Mouse (Mus musculus) kidney, adult 9 months (tissue): Measurements from ENCODE around the gene Nudt22.

Source experiments
- DNase-seq: peaks from one replicate; pipeline ENCODE4 v3.0.0; 2022

Gene Nudt22

GRCm38 (mm10) chr19:6996006-6996405, at the start of gene Nudt22, which contains the start of gene Trpt1:
TSS of gene Nudt22 (minus strand) at chr19:6996117.
TSS of gene Trpt1 (plus strand) at chr19:6996131.
- peak; percentile 96 for DNase-seq

GRCm38 (mm10) chr19:7044706-7045105, 48.8 kb upstream of the Nudt22 start:
- DNase-seq: no peak

DNA sequence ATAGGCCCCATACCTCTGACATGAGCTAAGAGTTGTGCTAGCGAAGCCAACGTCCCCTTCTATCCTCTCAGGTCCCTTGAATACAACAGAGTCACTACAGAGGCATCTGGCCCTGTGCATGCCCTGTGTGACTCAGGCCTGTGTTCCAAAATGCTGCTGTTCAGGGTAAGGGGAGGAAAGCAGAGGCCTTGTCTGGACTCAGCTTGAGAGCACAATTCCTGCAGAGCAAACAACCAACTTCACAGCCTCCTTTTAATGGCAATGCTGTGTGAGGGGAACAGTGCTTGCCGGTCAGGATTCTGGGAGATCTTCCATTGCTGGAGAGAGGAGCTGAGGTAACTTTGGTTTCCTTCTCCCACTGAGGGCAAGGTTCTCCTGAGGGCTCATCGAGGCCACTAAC, 48.4 kb upstream of the Nudt22 start:
- no peak for DNase-seq

GRCm38 (mm10) chr19:7041171-7041570, 45.3 kb upstream of the Nudt22 start:
- no peak for DNase-seq

DNA sequence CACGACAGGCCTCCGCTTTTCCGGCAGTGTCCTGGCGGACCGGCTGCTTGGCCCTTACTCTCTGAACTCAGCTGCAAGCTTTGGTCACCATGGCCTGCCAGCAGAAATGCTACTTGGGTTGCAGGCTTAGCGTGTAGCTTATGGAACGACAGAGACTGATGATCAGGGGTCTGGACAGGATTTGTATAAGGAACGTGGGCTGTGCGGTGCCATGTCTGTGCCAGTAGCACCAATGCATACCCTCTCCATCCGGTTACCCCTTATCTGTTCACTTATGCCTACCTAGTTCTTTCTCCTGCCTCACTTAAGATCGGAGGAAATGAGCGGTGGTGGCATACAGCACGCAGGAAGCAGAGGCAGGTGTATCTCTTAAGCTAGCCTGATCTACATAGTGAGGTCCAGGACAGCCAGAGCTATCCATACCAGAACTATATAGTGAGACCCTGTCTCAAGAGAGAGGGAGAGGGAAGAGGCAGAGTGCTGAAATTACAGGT, 44.8 kb upstream of the Nudt22 start:
- no peak for DNase-seq

DNA sequence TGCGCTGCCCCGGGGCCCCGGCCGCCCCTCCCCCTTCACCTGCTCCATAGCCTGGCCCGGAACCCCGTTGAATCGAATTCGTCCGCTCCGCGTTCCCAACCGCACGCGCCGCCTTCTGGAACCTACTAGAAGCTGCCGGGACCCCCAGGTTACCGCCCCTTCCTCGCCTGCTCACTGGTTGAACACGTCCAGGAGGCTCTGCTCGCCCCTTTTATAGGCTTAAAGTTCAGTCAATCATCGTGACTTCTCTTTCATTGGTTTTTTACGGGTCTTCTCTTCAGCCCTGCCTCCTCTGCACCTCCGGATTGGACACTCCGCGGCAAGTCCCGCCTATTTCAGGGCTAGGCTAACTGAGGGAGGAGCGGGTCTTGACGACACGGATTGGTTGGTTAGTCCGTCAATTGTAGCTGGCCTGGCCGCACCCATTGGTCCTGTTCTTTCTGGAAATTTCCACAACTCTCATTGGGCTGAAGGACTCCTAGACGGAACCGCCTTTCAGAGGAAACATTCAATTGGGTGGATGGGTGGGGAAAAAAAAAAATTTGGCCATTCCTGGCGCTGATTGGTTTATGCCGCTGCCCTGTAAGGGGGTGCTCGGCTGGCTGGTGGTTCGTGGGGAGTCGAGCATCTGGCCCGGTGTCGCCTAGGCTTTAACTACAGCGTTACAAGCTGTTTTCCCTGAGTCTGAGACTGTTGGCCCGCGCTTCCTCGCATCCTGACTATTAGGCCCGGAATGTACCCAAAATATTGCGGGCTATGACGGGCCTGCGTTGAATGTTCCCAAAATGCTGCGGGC, 44.1 kb upstream of the Nudt22 start, which contains the start of gene Stip1:
TSS of gene Stip1 (minus strand) at position 127 of the 796 bp plus-strand sequence.
- peak; percentile 100 for DNase-seq

DNA sequence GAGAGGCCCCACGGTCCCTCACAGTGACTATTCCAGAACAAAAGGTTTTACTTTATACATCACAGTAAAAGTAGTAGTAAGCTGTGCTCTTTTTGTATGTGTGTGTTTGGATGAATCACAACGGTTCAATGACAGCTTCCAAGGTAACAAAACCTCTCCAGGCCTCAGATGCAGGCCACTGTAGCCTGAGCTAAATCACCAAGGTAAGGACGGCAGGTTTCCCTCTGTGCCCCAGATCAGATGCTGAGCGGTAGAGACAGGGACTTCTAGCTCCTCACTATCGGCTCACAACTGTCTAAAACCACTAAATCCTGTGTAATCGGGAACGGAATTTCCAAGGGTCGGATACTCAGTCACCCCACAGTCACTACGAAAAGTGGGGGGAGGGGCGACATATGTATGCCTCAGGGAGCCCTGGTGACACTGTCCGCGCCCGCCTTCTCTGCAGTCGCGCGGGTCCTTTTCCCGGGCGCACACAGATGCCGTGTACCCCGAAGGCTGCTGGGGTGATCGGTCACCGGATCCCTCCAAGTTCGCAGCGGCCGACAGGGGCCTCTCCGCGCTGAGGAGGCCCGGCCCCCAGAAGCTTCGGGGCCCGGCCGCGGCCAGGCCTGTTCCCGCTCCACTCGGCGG, 43.3 kb upstream of the Nudt22 start:
- DNase-seq: peak; percentile 57

- DNase-seq: no peak
Measured at GRCm38 (mm10) chr19:7034006-7034405, 38.1 kb upstream of the Nudt22 start.

- DNase-seq: no peak
Measured at GRCm38 (mm10) chr19:7029531-7029930, 33.6 kb upstream of the Nudt22 start.

DNA sequence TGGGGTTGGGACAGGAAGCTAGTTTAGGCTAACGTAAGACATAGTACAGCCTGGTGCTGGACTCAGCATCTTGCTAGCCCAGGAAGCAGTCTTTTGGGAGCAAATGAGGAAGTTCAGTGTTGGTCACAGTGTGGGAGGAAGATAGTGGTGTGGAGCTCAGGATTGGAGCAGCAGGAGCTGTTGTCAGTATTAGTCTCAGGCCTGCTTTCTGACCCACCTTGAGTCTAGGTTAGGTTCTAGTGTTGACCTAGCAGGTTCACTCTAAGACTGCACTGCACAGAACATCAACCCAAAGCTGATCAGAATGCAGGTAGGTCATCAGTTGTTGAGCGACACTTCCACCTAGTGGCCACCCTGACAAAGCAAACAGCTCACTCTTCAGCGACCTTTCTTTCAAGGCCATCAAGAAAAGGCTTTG, 24.3 kb upstream of the Nudt22 start:
- peak; percentile 74 for DNase-seq

- DNase-seq: peak; percentile 33
Measured at GRCm38 (mm10) chr19:7019191-7019590, 23.3 kb upstream of the Nudt22 start, which contains the start of gene Fermt3. TSS of gene Fermt3 (minus strand) at chr19:7019469.

- no peak for DNase-seq
Measured at GRCm38 (mm10) chr19:7018546-7018945, 22.6 kb upstream of the Nudt22 start.

DNA sequence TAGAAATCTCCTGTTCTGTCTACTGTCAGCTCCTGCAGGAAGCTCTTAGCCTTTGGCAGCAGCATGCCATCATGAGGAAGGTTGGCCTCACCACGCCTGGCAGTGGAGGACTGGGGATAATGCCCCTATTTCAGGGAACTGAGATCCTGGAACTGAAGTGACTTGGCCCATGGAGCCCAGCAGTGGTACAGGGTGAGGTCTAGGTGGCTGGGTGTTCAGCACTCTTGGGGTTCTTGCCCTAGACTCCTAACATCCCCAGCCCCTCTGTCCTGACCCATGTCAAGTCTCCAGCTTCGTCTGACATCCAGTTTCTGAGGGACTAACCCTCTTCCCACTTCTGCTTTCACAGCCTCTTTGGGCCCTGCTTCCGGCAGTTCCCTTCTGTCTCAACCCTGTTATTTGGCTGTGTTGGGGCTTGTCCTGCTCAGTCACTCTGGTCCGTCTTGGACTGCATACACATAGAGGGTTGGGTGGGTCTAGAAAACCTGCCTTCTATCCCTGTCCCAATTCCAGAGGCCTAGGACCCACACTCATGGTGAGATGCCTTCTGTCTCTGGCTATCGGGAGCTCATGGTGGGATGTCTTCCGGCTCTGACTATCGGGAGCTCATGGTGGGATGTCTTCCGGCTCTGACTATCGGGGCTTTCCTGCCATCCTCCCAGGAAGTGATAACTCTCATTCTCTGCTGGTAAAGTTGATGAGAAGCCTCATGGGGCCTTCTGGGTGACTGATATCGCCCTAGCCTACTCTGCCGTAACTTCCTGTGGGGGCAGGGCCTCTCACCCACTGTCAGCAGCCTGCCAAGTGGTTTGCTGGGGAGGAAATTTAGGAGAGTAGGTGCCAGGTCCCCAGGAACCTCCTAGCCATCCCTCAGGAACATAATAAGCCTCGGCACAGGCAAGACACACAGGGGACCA, 21.9 kb upstream of the Nudt22 start:
- no peak for DNase-seq

GRCm38 (mm10) chr19:7014481-7015135, 18.7 kb upstream of the Nudt22 start:
- no peak for DNase-seq

DNA sequence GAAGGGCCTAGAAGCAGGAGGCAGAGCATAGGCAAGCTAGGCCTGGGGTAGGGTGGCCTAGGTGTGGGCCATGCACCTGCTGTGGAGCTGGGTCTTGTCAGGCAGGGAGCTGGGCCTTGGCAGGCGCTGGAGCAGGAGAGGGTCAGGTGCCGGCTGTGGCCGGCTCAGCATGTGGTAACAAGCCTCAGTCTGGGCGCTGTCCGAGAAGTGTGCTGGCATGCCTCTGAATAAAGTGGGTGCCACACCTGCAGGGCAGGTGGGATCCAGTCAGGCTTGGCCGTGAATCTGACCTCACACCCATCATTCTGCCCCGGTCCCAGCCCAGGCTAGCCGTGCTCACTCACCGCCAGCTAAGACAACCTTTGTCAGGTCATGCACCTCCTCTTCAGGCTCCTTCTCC, 18.1 kb upstream of the Nudt22 start:
- DNase-seq: no peak

DNA sequence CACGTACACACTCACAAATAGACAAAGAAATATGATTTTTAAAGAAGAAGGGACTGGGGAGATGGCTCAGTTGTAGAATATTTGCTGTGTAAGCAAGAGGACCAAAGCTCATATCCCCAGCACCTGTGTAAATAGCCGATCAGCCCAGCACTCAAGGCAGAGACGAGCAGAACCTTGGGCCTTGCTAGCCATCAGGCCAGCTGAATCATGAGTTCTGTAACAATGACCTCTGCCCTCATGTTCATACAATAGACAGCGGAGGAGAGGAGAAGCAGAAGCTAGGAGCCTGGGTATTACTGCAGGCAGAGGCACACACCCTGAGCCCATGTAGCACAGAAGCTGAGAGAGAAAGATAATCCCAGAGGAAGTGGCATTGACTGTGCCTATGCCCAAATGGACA, 16.5 kb upstream of the Nudt22 start:
- no peak for DNase-seq

GRCm38 (mm10) chr19:7006892-7007593, 11.1 kb upstream of the Nudt22 start:
- DNase-seq: no peak

DNA sequence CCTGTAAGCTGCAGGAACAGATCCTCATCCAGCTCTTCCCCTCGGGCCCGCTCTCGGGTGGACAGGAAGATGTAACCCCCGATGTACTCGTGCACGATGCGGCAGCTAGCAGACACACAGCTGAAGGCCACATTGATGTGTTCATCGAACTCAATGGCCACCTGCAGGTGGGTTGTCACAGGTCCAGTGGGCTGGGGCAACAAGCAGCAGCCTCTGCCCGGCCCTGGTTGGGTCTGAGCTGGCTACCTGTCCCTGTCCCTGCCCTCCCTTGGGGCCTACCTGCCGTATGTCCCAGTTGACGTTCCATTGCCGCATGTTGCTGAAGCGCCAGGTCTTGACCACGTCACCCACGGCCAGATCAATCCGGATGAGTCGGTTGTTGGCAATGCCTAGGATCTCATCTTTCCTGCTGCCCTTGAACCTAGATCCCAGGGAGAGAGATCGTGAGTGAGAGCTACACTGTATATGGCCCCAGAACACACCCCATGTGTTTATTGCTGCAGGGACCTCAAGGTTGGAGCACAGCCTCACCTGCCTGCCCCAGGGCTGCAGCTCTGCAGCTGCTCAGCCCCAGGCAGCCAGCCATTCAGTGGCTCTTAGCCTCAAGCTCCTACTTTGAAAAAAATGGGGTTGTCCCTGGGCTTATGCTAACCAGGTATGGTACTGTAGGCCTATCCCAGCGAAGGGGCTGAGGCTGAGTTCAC, 3.6 kb upstream of the Nudt22 start:
- DNase-seq: no peak

DNA sequence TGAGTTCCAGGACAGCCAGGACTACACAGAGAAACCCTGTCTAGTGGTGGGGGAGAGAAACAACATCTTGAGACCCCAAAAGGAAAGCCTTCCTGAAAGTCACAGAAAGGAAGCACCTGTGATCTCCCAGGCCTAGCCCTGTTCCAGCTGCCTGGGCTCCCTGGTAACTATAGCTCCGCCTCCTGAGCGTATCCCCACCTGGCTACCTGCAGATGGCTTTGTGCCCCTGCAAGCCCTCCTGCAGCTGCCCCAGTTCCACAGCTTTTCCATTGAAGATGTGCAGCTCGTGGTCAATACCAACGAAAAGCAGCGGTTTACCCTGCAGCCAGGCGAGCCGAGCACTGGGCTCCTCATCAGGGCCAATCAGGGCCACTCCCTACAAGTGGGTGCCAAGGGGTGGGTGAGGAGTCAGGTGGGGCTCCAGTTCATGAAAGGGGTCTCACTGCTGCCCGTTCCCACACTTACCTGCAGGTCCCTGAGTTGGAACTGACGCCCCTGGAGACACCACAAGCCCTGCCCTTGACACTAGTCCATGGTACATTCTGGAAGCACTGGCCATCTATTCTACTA, 1.9 kb upstream of the Nudt22 start:
- DNase-seq: no peak

- peak; percentile 41 for DNase-seq
Measured at GRCm38 (mm10) chr19:6995255-6995991, 494 bp downstream of the Nudt22 start.
